8 mouse cellular contexts compared by ENCODE assay signal in genomic region chr19:46562581-46563515, GRCm38 (mm10). TPM values are rescaled to one million over a fixed set of nuclear protein-coding genes. Genes with fewer than 3 reads are reported as not detected.
A peak's percentile ranks its signal among the peaks of the same experiment; 100 is the strongest.
DNase-seq lines count a peak whose midpoint lies in the region; ATAC-seq lines count a peak whose summit lies in the region.

No protein-coding gene starts in this region.

- H3K27ac ChIP-seq in liver, embryonic 11.5 days (ENCODE audit: low read depth, low read length) = peak overlapping the region; percentile 61
- H3K27ac ChIP-seq in liver, embryonic 12.5 days = no peak overlapping the region
- H3K27ac ChIP-seq in kidney, embryonic 15.5 days = no peak overlapping the region; the same call in 1 of the 2 replicates

- H3K9me3 ChIP-seq in liver, embryonic 11.5 days (ENCODE audit: control insufficient read depth, low read length) = no peaks in the 10 kb centered on the region
- H3K9me3 ChIP-seq in liver, embryonic 12.5 days (replicated peaks) = no peaks in the 10 kb centered on the region
- H3K9me3 ChIP-seq in kidney, embryonic 15.5 days (replicated peaks) = no peaks in the 10 kb centered on the region

- 0 out of 2 replicates have a peak, but pooled peaks cover 2% of the 10 kb centered on the region for H3K36me3 ChIP-seq in liver, embryonic 11.5 days (ENCODE audit: control insufficient read depth, insufficient read depth, low read length)
- no peaks in the 10 kb centered on the region for H3K36me3 ChIP-seq in liver, embryonic 12.5 days
- H3K36me3 ChIP-seq in kidney, embryonic 15.5 days = peaks cover 13% of the 10 kb centered on the region

- H3K4me1 ChIP-seq in liver, embryonic 11.5 days (replicated peaks; ENCODE audit: control insufficient read depth, insufficient read depth, low read length) = no peaks in the 10 kb centered on the region
- H3K4me1 ChIP-seq in liver, embryonic 12.5 days = peaks cover 22% of the 10 kb centered on the region
- H3K4me1 ChIP-seq in kidney, embryonic 15.5 days = no peaks in the 10 kb centered on the region

- ATAC-seq in liver, embryonic 11.5 days (replicated peaks; ENCODE audit: low FRiP score) = no peak
- no peak for ATAC-seq in liver, embryonic 12.5 days
- no peak for ATAC-seq in kidney, embryonic 15.5 days (replicated peaks; ENCODE audit: low FRiP score)

- no peak overlapping the region for H3K9ac ChIP-seq in liver, embryonic 11.5 days (ENCODE audit: low read depth, low read length)
- no peak overlapping the region for H3K9ac ChIP-seq in liver, embryonic 12.5 days
- H3K9ac ChIP-seq in kidney, embryonic 15.5 days = no peak overlapping the region

- 88% methylated on average over 14 of the region's 14 CpGs for WGBS in liver, embryonic 11.5 days
- WGBS in liver, embryonic 12.5 days (ENCODE audit: insufficient replicate concordance) = 83% methylated on average over 14 of the region's 14 CpGs
- WGBS in kidney, embryonic 15.5 days = 81% methylated on average over 14 of the region's 14 CpGs

- H3K4me3 ChIP-seq in liver, embryonic 11.5 days (ENCODE audit: low read depth, low read length) = no peak overlapping the region
- no peak overlapping the region for H3K4me3 ChIP-seq in liver, embryonic 12.5 days
- H3K4me3 ChIP-seq in kidney, embryonic 15.5 days (replicated peaks) = no peak overlapping the region

- H3K27me3 ChIP-seq in liver, embryonic 11.5 days (replicated peaks; ENCODE audit: control insufficient read depth, insufficient read depth, low read length) = no peaks in the 10 kb centered on the region
- no peaks in the 10 kb centered on the region for H3K27me3 ChIP-seq in liver, embryonic 12.5 days (replicated peaks)
- no peaks in the 10 kb centered on the region for H3K27me3 ChIP-seq in kidney, embryonic 15.5 days

- no peak overlapping the region for H3K4me2 ChIP-seq in liver, embryonic 11.5 days
- no peak overlapping the region for H3K4me2 ChIP-seq in liver, embryonic 12.5 days
- no peak overlapping the region for H3K4me2 ChIP-seq in kidney, embryonic 15.5 days

- no peak for DNase-seq in liver, embryonic 11.5 days (ENCODE audit: low spot score)
- DNase-seq in cerebellum, adult 9-11 months = peak; percentile 83
- peak; percentile 38 for DNase-seq in heart, adult 8-10 months (ENCODE audit: low spot score)
- DNase-seq in retina, postnatal 1 day = peak; percentile 36
- DNase-seq in right cerebral cortex, postnatal 25 days = no peak
- DNase-seq in yolk sac, embryonic 10.5 days (ENCODE audit: low spot score) = no peak

RNA-seq across cellular contexts. Expression of gene Arl3, which starts 10.2 kb away (rescaled TPM):
- polyA plus RNA-seq in liver, embryonic 11.5 days (2014; fragmentation: Nextera tagmentation; extraction: Ambion mirVana) = 42.6 and 50.5 TPM in 2 replicates
- polyA plus RNA-seq in liver, embryonic 12.5 days (2016; fragmentation: Nextera tagmentation; extraction: Ambion mirVana) = 37.2 and 38.4 TPM in 2 replicates
- total RNA-seq in heart, adult 8-10 months (2022) = 10 to 100 TPM; 31.3 to 56.0 (median 43.5) TPM
- polyA plus RNA-seq in kidney, embryonic 15.5 days (2015; fragmentation: Nextera tagmentation; extraction: Ambion mirVana) = 143 and 145 TPM in 2 replicates

RNA-seq across cellular contexts. Expression of gene Sfxn2, which starts 10.3 kb away (rescaled TPM):
- polyA plus RNA-seq in liver, embryonic 11.5 days (2014; fragmentation: Nextera tagmentation; extraction: Ambion mirVana) = 24.7 and 26.2 TPM in 2 replicates
- 18.5 and 18.9 TPM in 2 replicates for polyA plus RNA-seq in liver, embryonic 12.5 days (2016; fragmentation: Nextera tagmentation; extraction: Ambion mirVana)
- 1 to 10 TPM; 2.2 to 4.9 (median 2.7) TPM for total RNA-seq in heart, adult 8-10 months (2022)
- polyA plus RNA-seq in kidney, embryonic 15.5 days (2015; fragmentation: Nextera tagmentation; extraction: Ambion mirVana) = 32.9 and 33.0 TPM in 2 replicates

RNA-seq across cellular contexts. Expression of gene Wbp1l, which starts 36.0 kb away (rescaled TPM):
- polyA plus RNA-seq in liver, embryonic 11.5 days (2014; fragmentation: Nextera tagmentation; extraction: Ambion mirVana) = 36.6 and 40.7 TPM in 2 replicates
- 24.4 and 24.9 TPM in 2 replicates for polyA plus RNA-seq in liver, embryonic 12.5 days (2016; fragmentation: Nextera tagmentation; extraction: Ambion mirVana)
- total RNA-seq in heart, adult 8-10 months (2022) = 10 to 100 TPM; 46.6 to 60.7 (median 56.0) TPM
- 46.4 and 51.3 TPM in 2 replicates for polyA plus RNA-seq in kidney, embryonic 15.5 days (2015; fragmentation: Nextera tagmentation; extraction: Ambion mirVana)

Comparison
In these comparisons a context has a peak if more than half of its experiments do, and no peak if none do; other contexts are left out.
1. DNase-seq: peak in cerebellum, adult 9-11 months (single experiment), heart, adult 8-10 months (single experiment) and retina, postnatal 1 day (single experiment); none in liver, embryonic 11.5 days (single experiment), right cerebral cortex, postnatal 25 days (single experiment) and yolk sac, embryonic 10.5 days (single experiment).